Mouse (Mus musculus): ENCODE measurements around the gene Cd47.

DNA sequence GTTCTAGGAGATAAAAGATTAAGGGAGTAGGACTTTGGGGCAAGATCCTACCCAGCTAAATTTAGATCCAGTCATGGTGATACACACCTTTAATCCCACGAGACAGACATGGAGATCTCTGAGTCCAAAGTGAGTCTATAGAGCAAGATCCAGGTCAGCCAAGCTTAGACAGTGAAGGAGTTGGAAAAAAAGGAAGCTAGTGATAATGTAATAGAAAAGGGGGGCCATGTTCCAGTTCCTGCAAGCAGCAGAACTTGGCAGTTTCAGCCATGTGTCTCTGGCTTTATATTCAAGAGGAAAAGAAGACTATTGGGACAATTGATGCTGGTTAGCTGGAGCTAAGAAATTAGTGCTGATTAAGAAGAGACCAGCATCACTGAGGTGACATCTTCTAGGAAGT is 43.4 kb downstream of the Cd47 start:
- no peak for TF ChIP-seq CTCF (IDR thresholded peaks at IDR 0.05; ENCODE audit: borderline replicate concordance, control insufficient read depth, extremely low read depth, insufficient read depth, low read length, poor library complexity)
- TF ChIP-seq POLR2A (IDR thresholded peaks at IDR 0.05; ENCODE audit: control insufficient read depth, extremely low read depth, insufficient read depth, low read length, poor library complexity) = no peak

Data from thymus, adult 2 months (tissue).